Mouse (Mus musculus): ENCODE results near the gene Traf5.

The Traf5 gene

DNA sequence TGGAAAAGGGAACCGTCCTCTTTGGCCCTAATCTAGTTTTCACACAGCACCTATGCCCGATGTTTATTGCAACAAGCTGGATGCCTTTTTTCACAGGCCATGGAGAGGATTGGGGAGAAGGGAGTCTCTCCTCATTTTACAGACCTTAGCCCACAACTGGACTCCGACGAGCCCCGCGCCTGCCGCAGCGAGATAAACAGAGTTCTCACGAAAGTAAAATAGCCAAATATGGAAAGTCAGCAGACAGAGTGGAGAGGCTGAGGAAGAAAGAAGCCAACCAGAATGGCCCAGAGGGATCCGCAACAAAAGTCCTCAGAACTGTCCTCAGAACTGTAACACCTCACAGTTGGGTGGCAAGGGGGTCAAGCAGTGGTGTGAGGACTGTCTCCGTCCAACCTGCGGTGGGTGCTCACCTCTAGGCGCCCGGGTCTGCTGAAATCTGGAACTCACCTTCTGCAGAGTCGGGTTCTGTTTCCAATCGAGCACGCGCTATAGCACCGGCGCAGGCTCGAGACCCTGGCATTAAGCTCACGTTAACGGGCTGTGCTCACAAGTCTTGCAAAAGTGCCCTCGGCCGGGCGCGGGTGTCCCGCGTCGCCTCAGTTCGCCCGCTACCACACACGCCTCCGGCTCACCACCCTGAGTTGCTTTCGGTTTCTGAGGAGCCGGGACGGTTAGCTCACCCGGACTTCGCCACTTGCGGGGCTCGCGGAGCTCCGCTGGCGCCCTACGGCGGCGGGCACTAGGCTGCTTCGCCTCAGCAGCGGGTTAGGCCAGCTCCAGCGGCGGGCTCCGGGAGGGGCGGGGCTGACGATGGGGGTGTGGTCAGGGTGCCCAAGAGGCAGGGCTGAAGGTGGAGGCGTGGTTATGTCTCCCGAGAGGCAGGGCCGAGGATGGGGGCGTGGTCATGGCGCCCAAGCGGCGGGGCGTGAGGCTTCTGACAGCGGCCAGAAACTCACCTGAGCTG is at the start of gene Traf5:
Gene Traf5 (minus strand): TSS at position 754 of the 967 bp plus-strand sequence.
- DNase-seq: peak; percentile 98

- DNase-seq: no peak
Measured at GRCm38 (mm10) chr1:192140313-192140712, 48.0 kb upstream of the Traf5 start.

DNA sequence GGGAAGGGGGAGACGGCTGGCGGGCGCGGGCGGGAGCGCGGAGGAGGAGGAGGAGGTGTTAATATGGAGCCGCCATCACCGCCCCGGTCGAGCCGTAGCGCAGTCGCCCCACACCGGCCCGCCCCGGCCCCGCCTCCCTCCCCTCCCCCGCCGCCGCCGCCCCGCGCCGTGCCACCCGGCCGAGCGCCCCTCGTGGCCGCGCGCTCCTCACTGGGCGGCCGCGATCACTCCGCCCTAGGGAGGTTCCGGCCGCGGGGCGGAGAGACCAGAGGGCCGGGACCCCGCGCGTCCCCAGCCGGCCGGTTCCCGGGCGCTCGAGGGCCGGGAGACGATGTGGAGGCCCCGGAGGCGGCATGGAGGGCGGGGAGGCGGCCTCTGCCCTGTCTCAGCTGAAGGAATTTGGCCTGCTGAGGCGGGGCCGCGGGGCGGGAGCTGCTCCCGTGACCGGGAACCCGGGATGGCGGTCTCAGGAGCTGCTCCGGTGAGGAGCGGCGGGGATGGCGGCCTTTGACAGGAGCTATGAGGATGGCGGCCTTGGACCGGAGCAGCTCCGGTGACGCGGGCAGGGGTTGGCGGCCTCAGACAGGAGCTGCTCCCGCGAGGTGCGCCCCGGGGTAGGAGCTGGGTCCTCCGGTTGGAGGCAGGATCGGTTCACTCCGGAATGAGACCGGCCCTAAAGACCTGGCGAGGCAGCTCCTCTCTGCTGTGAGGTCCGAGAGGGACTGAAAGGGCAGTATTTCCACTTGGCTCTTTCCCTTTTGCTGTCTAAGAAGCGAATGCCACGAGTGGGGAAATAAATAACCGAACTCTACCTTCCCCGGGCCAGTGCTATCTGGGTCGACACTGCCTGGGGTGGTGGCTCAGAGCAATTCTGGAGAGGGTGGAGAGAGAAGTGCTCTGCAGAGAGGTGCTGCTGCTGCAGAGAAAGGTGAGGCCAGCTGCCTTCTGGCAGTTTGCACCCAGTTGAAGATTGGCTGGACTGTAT is 45.9 kb upstream of the Traf5 start, which contains the start of gene Rcor3:
Gene Rcor3 (minus strand): TSS at position 137 of the 985 bp plus-strand sequence.
- DNase-seq: peak; percentile 86 to 87

GRCm38 (mm10) chr1:192137291-192137925 is 45.0 kb upstream of the Traf5 start:
- no peak for DNase-seq

- peak; percentile 78 to 86 for DNase-seq
Measured at GRCm38 (mm10) chr1:192136561-192137290, 44.4 kb upstream of the Traf5 start.

DNA sequence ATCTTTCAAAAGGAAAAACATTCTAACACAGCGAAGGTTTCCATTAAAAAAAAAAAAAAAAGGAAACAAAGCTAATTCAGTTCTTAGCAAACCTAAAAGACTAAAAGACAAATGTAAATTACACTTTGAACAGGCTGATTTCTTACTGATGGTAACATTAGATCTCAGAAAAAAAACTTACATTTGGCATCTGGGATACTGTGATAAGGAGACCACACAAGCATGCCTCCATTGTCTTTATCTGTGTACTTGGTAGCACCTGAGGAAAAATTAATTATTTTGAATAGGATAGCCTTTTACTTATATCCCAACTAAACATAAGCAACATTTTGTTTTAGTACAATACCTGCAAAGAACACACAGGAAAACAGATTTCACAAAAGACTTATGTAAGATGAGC is 37.8 kb upstream of the Traf5 start:
- DNase-seq: no peak

- DNase-seq: no peak
Measured at GRCm38 (mm10) chr1:192128343-192128742, 36.0 kb upstream of the Traf5 start.

- peak; percentile 71 to 79 for DNase-seq
Measured at GRCm38 (mm10) chr1:192125761-192126160, 33.4 kb upstream of the Traf5 start.

GRCm38 (mm10) chr1:192116262-192116661 is 23.9 kb upstream of the Traf5 start:
- DNase-seq: no peak

GRCm38 (mm10) chr1:192115378-192115777 is 23.0 kb upstream of the Traf5 start:
- DNase-seq: no peak

DNA sequence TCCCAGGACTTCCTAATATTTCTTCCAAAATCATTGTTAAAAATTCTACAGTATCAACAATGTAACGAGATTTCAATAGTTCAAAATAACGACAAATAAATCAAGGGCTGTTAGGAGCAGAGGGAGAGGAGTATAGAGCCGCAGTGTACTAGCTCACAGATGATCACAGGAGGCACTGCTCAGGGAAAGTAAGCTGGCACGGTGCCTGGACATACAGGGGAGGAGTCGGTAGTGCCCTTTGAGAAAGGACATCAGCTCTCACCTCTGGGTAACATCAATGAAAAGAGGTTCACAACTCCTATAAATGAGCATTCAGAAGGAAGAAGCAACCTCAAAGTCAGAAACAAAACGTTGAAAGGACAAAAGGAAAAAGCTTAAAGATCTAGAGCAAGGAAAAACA is 16.8 kb upstream of the Traf5 start:
- DNase-seq: peak; percentile 65 to 78

DNA sequence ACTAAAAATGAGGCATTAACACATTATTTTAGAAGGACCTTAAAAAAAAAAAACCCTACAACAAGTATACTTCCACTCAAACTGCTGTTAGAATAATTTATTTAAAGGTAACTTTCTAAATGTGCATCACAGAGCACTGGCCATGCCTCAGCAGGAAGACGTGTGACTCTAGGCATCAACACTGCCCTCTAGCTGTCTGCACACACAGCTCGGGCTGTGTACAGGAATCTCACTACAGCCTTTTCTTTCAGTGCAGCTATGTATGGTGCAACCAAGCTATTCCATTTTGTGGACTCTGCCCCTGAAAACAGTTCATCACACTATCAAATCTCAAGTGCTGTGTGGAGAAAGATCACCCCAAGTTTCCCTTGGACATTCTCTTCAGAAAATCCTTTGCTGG is 15.0 kb upstream of the Traf5 start:
- DNase-seq: peak in 1 of 2 experiments; percentile 49

- no peak for DNase-seq
Measured at GRCm38 (mm10) chr1:192105902-192106389, 13.6 kb upstream of the Traf5 start.

DNA sequence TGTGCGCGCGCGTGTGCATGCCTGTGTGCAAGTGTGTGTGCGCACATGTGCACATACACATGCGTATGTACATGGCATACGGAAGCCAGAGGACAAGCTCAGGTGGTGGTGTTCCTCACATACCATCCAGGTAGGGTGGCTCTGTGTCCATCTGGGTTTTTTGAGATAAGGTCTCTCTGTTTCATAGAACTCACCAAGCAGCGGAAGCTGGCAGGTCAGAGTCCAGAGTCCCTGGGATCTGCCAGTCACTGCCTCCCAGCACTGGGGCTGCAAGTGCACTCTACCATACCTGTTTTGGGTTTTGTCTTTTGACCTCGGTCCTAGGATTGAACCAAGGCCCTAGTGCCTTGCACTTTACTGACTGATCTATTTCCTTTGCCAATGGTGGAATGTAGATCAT is 11.7 kb upstream of the Traf5 start:
- DNase-seq: peak; percentile 77 to 82

DNA sequence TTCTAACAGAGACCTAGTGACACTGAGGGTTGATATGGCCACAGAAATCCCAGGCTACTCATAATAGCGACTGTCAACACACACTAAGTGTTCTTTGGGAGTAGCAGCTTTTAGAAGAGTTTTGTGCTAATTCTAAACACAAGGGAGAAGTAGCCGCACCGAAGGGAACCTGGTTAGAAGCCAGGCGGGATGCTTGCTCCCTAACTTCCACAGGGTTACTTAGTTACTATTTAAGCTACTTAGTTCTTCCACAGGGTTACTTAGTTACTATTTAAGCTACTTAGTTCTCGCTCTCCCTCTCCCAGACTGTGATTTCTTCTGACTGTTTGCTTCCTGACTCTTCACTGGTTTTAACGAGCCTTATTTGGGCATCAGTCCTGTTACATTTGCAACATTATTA is 10.8 kb upstream of the Traf5 start:
- DNase-seq: peak; percentile 65 to 67

- DNase-seq: no peak
Measured at GRCm38 (mm10) chr1:192101359-192101758, 9.0 kb upstream of the Traf5 start.

- no peak for DNase-seq
Measured at GRCm38 (mm10) chr1:192100742-192101141, 8.4 kb upstream of the Traf5 start.

DNA sequence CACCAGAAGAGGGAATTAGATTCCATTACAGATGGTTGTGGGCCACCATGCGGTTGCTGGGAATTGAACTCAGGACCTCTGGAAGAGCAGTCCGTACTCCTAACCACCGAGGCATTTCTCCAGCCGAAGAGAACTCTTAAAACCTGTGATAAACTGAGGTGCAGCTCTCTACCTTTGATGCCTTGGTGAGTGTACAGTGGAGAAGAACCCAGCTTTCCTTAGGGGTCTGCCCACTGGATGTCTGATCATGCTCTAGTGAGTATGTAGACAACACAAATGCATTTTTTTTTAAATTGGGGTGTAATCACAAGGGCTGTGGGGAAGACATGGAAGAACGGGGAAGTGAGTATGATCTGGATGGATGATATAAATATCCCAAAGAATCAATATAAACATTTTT is 3.3 kb upstream of the Traf5 start:
- DNase-seq: no peak

DNA sequence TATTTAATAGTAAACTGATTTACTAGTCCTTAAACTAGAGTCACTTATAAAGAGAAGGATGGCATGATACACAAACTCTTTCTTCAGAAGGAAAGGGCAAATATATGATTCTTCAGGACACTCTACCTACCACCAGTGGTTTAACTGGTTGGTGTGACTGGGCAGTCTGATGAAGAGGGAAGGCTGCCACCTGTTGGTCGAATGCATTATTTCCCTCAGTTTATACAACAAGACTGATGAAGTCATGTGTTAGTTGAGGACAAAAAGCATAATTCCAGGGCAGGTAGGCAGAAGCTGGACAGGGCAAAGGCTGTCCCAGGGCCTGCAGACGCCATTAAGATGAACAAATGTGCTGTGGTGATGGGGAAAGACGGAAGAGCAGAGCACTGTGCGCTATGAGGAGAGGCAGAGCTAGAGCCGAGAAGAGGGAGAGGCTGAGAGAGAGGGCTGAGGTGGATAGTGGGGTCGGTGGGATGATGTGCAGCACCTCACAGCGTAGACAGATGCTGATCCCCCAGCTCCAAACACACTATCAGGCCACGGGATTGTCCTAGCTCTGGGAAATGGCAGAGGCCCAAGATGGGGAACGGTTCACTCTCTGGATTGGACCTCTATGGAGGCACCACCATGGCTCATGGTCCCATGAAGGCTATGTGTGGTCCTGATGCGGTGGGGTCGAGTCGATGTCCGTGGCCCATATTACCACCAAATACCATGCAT is 2.3 kb upstream of the Traf5 start:
- peak; percentile 66 to 84 for DNase-seq

- peak; percentile 85 to 93 for DNase-seq
Measured at GRCm38 (mm10) chr1:192092879-192093660, 711 bp upstream of the Traf5 start.
